Mouse (Mus musculus) limb, embryonic 12.5 days (tissue): ENCODE measurements around the gene Pars2. TPM values are rescaled to one million over a fixed set of nuclear protein-coding genes. Genes with fewer than 3 reads are reported as not detected.

Source experiments
- ATAC-seq: fragments of 200-750 bp; cut with Nextera tagmentation; 2 replicates; pipeline ENCODE4 v1.8.0; 2017; ENCODE audit warnings: low read depth, moderate TSS enrichment; ENCODE audit not compliant: insufficient number of reproducible peaks, insufficient read depth, low FRiP score, low TSS enrichment
- H3K27ac ChIP-seq: fragments of 300-500 bp; sonication (generic); 2 replicates; pipeline ENCODE4 v1.5.1; 2016; ENCODE audit warnings: mild to moderate bottlenecking, moderate library complexity
- H3K27me3 ChIP-seq: fragments of 300-500 bp; sonication (generic); 2 replicates; pipeline ENCODE4 v1.6.1; 2016; ENCODE audit warnings: mild to moderate bottlenecking, moderate library complexity
- H3K36me3 ChIP-seq: fragments of 300-500 bp; sonication (generic); 2 replicates; pipeline ENCODE4 v1.6.1; 2016; ENCODE audit warnings: mild to moderate bottlenecking, moderate library complexity
- H3K4me1 ChIP-seq: fragments of 300-500 bp; sonication (generic); replicated peaks from 2 replicates; pipeline ENCODE4 v1.6.1; 2016
- H3K4me2 ChIP-seq: fragments of 300-500 bp; sonication (generic); 2 replicates; pipeline ENCODE4 v1.6.1; 2016; ENCODE audit warnings: mild to moderate bottlenecking, moderate library complexity
- H3K4me3 ChIP-seq: fragments of 300-500 bp; sonication (generic); replicated peaks from 2 replicates; pipeline ENCODE4 v1.5.1; 2016; ENCODE audit warnings: mild to moderate bottlenecking
- H3K9ac ChIP-seq: fragments of 300-500 bp; sonication (generic); replicated peaks from 2 replicates; pipeline ENCODE4 v1.6.1; 2016; ENCODE audit warnings: mild to moderate bottlenecking, moderate library complexity
- H3K9me3 ChIP-seq: fragments of 300-500 bp; sonication (generic); 2 replicates; pipeline ENCODE4 v1.6.1; 2016; ENCODE audit warnings: mild to moderate bottlenecking, moderate library complexity
- WGBS: fragments of 180-500 bp; shearing (Covaris S2); methylation state at CpG from one replicate; pipeline ENCODE4 v1.1.7; 2016; 5-methylcytosine and 5-hydroxymethylcytosine counted together
- polyA plus RNA-seq: library from polyadenylated mRNA; unstranded; fragments of >200 nt; fragmentation: Nextera tagmentation; extraction: Ambion mirVana; gene quantifications from 2 replicates; pipeline ENCODE4 v1.2.1, GENCODE M21; 2016

Gene Pars2
- polyA plus RNA-seq, 1 experiment from 2014 or later, result 14.3 TPM

- Histone ChIP-seq H3K27me3 (peaks cover 72% of the 10 kb centered on the region), H3K4me3 (peak within 1 kb of the TSS; percentile 6; the same call in 1 of the 2 replicates), H3K9me3 (no peaks in the 10 kb centered on the region), H3K4me2 (peak within 1 kb of the TSS; percentile 36), H3K27ac (no peak within 1 kb of the TSS), H3K36me3 (no peaks in the 10 kb centered on the region), H3K4me1 (peaks cover 18% of the 10 kb centered on the region), H3K9ac (no peak within 1 kb of the TSS)
- ATAC-seq, result no peak
- 26% methylated on average over 16 of the region's 16 CpGs for WGBS
Observed at GRCm38 (mm10) chr4:106622030-106622493, 28.8 kb upstream of the Pars2 start, which contains the start of gene Ttc22. TSS of gene Ttc22 (plus strand) at chr4:106622432.

- no peak for ATAC-seq
- Histone ChIP-seq H3K27ac (no peak overlapping the region), H3K27me3 (peaks cover 71% of the 10 kb centered on the region), H3K4me3 (0 out of 2 replicates have a peak overlapping the region, but pooled peaks have one; percentile 6), H3K9me3 (no peaks in the 10 kb centered on the region), H3K4me2 (peak overlapping the region; percentile 36; the same call in 1 of the 2 replicates), H3K9ac (no peak overlapping the region), H3K36me3 (no peaks in the 10 kb centered on the region), H3K4me1 (peaks cover 19% of the 10 kb centered on the region)
- WGBS, result 23% methylated on average over 28 of the region's 28 CpGs
Observed at GRCm38 (mm10) chr4:106622712-106623111, 28.2 kb upstream of the Pars2 start.

- H3K9me3 ChIP-seq, result no peaks in the 10 kb centered on the region
- H3K9ac ChIP-seq, result no peak overlapping the region
- 91% methylated on average over 10 of the region's 10 CpGs for WGBS
- no peak for ATAC-seq
- H3K36me3 ChIP-seq, result no peaks in the 10 kb centered on the region
- no peak overlapping the region for H3K4me2 ChIP-seq
- H3K27ac ChIP-seq, result no peak overlapping the region
- no peak overlapping the region for H3K4me3 ChIP-seq
- peaks cover 62% of the 10 kb centered on the region for H3K27me3 ChIP-seq
- peaks cover 19% of the 10 kb centered on the region for H3K4me1 ChIP-seq
Observed at GRCm38 (mm10) chr4:106624271-106624670, 26.6 kb upstream of the Pars2 start.

GRCm38 (mm10) chr4:106627809-106628208 lies 23.1 kb upstream of the Pars2 start:
- WGBS, result 78% methylated on average over 5 of the region's 5 CpGs
- Histone ChIP-seq H3K4me3 (no peak overlapping the region), H3K9me3 (no peaks in the 10 kb centered on the region), H3K9ac (no peak overlapping the region), H3K27ac (no peak overlapping the region), H3K4me1 (peaks cover 26% of the 10 kb centered on the region), H3K4me2 (no peak overlapping the region), H3K27me3 (peaks cover 40% of the 10 kb centered on the region), H3K36me3 (no peaks in the 10 kb centered on the region)
- ATAC-seq, result no peak

GRCm38 (mm10) chr4:106628650-106629360 lies 22.1 kb upstream of the Pars2 start:
- Histone ChIP-seq H3K9ac (no peak overlapping the region), H3K27me3 (peaks cover 30% of the 10 kb centered on the region), H3K36me3 (no peaks in the 10 kb centered on the region), H3K27ac (no peak overlapping the region), H3K9me3 (no peaks in the 10 kb centered on the region), H3K4me2 (no peak overlapping the region), H3K4me1 (peaks cover 36% of the 10 kb centered on the region), H3K4me3 (no peak overlapping the region)
- ATAC-seq, result no peak
- WGBS, result 45% methylated on average over 9 of the region's 9 CpGs

- no peak overlapping the region for H3K27ac ChIP-seq
- H3K9ac ChIP-seq, result no peak overlapping the region
- H3K9me3 ChIP-seq, result no peaks in the 10 kb centered on the region
- H3K4me1 ChIP-seq, result peaks cover 39% of the 10 kb centered on the region
- peaks cover 24% of the 10 kb centered on the region for H3K27me3 ChIP-seq
- no peak overlapping the region for H3K4me2 ChIP-seq
- 54% methylated on average over 5 of the region's 5 CpGs for WGBS
- no peak for ATAC-seq
- no peak overlapping the region for H3K4me3 ChIP-seq
- H3K36me3 ChIP-seq, result no peaks in the 10 kb centered on the region
Observed at GRCm38 (mm10) chr4:106629374-106629773, 21.5 kb upstream of the Pars2 start.

- no peaks in the 10 kb centered on the region for H3K36me3 ChIP-seq
- 17% methylated on average over 14 of the region's 14 CpGs for WGBS
- H3K27me3 ChIP-seq, result peaks cover 16% of the 10 kb centered on the region
- H3K27ac ChIP-seq, result peak overlapping the region; percentile 56; the same call in 1 of the 2 replicates
- ATAC-seq, result peak; percentile 59
- H3K4me2 ChIP-seq, result peak overlapping the region; percentile 33
- 0 out of 2 replicates have a peak overlapping the region, but pooled peaks have one; percentile 34 for H3K9ac ChIP-seq
- peaks cover 39% of the 10 kb centered on the region for H3K4me1 ChIP-seq
- H3K9me3 ChIP-seq, result no peaks in the 10 kb centered on the region
- no peak overlapping the region for H3K4me3 ChIP-seq
Observed at GRCm38 (mm10) chr4:106630333-106631220, 20.3 kb upstream of the Pars2 start.

GRCm38 (mm10) chr4:106632313-106632712 lies 18.6 kb upstream of the Pars2 start:
- ATAC-seq, result no peak
- no peaks in the 10 kb centered on the region for H3K9me3 ChIP-seq
- H3K27me3 ChIP-seq, result peaks cover 10% of the 10 kb centered on the region
- H3K36me3 ChIP-seq, result no peaks in the 10 kb centered on the region
- H3K27ac ChIP-seq, result no peak overlapping the region
- peaks cover 25% of the 10 kb centered on the region for H3K4me1 ChIP-seq
- H3K4me3 ChIP-seq, result no peak overlapping the region
- H3K4me2 ChIP-seq, result no peak overlapping the region
- 86% methylated on average over 1 of the region's 3 CpGs for WGBS
- H3K9ac ChIP-seq, result no peak overlapping the region

- no peaks in the 10 kb centered on the region for H3K9me3 ChIP-seq
- H3K27me3 ChIP-seq, result peaks cover 6% of the 10 kb centered on the region
- no peak overlapping the region for H3K4me3 ChIP-seq
- peak overlapping the region; percentile 56 for H3K27ac ChIP-seq
- 25% methylated on average over 8 of the region's 8 CpGs for WGBS
- ATAC-seq, result no peak
- peaks cover 25% of the 10 kb centered on the region for H3K4me1 ChIP-seq
- H3K9ac ChIP-seq, result no peak overlapping the region
- no peaks in the 10 kb centered on the region for H3K36me3 ChIP-seq
- H3K4me2 ChIP-seq, result no peak overlapping the region
Observed at GRCm38 (mm10) chr4:106633281-106634085, 17.4 kb upstream of the Pars2 start.

GRCm38 (mm10) chr4:106634086-106634479 lies 16.8 kb upstream of the Pars2 start:
- Histone ChIP-seq H3K4me2 (no peak overlapping the region), H3K9ac (no peak overlapping the region), H3K27me3 (peaks cover 6% of the 10 kb centered on the region), H3K4me3 (no peak overlapping the region), H3K27ac (peak overlapping the region; percentile 56), H3K4me1 (peaks cover 25% of the 10 kb centered on the region), H3K9me3 (no peaks in the 10 kb centered on the region; the same call in 1 of the 2 replicates), H3K36me3 (no peaks in the 10 kb centered on the region)
- no peak for ATAC-seq
- WGBS, result 47% methylated on average over 9 of the region's 9 CpGs
